Mouse (Mus musculus) Patski (cell line): ENCODE results near the gene Uap1l1. TPM values are rescaled to one million over a fixed set of nuclear protein-coding genes. Genes with fewer than 3 reads are reported as not detected.

Experiments
- ATAC-seq: fragments of 100-300 bp; one replicate; pipeline ENCODE4 v1.8.0; 2021
- CTCF ChIA-PET: fragments of 350-600 bp; sonication (Branson Sonifier 250); formaldehyde crosslinking; loops from one replicate; lab custom pipeline; 2022; ENCODE audit warnings: inconsistent platforms; lab: Charles Lee
- POLR2A ChIA-PET: fragments of 350-600 bp; sonication (Branson Sonifier 250); formaldehyde crosslinking; loops from one replicate; lab custom pipeline; 2022; ENCODE audit warnings: antibody characterized with exemption, inconsistent platforms; lab: Charles Lee
- DNase-seq: peaks from one replicate; pipeline ENCODE4 v3.0.0-alpha.2; 2011; ENCODE audit warnings: low read depth, low spot score
- H3K27me3 ChIP-seq: fragments of 371-371 bp; one replicate; pipeline ENCODE4 v1.5.1; 2021
- CTCF ChIP-seq: fragments of 100-300 bp; IDR thresholded peaks from one replicate; pipeline ENCODE4 v1.5.1; 2021
- in situ Hi-C: fragments of 300-500 bp; cut with MboI; formaldehyde crosslinking; loops from 3 replicates; pipeline ENCODE4 v1.11.1; 2018; ENCODE audit warnings: low pct_unique_long_range_greater_than_20kb, mixed read lengths
- polyA plus RNA-seq: library from polyadenylated mRNA; unstranded; gene quantifications from one replicate; pipeline ENCODE4 v1.2.3, GENCODE M21; 2021

Gene Uap1l1
- polyA plus RNA-seq, 1 experiment from 2014 or later, result 108 TPM

GRCm38 (mm10) chr2:25398065-25398464, 32.6 kb upstream of the Uap1l1 start:
- peaks cover 4% of the 10 kb centered on the region for H3K27me3 ChIP-seq
- POLR2A ChIA-PET, result no interaction called here
- CTCF ChIA-PET, result interaction anchor here (1.9 to 10.9 kb wide), 2 partner anchors 11 to 22 kb away, joined by 4 to 119 read pairs; partner anchors contain the start of gene Sapcd2
- DNase-seq, result no peak
- TF ChIP-seq CTCF, result no peak
- no peak for ATAC-seq
- in situ Hi-C loops, result no loop called here

GRCm38 (mm10) chr2:25397010-25397409, 31.5 kb upstream of the Uap1l1 start:
- POLR2A ChIA-PET, result no interaction called here
- CTCF ChIA-PET, result interaction anchor here (1.9 to 10.9 kb wide), 2 partner anchors 10 to 21 kb away, joined by 4 to 119 read pairs; partner anchors contain the start of gene Sapcd2
- TF ChIP-seq CTCF, result no peak
- H3K27me3 ChIP-seq, result peaks cover 4% of the 10 kb centered on the region
- no peak for ATAC-seq
- no peak for DNase-seq
- in situ Hi-C loops, result no loop called here

DNA sequence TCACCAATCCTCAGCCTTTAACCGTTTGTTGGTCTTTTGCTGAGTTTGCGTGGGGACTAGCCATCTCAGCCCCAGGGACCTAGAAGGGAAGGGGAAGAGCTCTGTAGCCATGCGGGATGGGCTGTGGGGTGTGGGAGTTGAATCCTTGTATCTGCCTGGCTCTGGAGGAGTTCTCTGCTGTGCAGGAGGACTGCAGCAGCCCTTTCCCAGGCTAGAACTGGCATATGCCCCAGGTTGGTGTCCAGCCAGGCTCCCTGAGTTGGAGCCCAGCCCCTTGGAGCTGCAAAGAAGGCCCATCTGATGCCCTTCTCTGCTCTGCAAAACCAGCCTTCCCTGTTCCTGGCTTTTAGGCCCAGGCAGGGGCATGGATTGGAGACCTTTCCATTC, 31.1 kb upstream of the Uap1l1 start:
- CTCF ChIA-PET, result interaction anchor here (1.9 to 10.9 kb wide), 2 partner anchors 10 to 21 kb away, joined by 4 to 119 read pairs; partner anchors contain the start of gene Sapcd2
- no peak for ATAC-seq
- in situ Hi-C loops, result no loop called here
- TF ChIP-seq CTCF, result no peak
- no peak for DNase-seq
- POLR2A ChIA-PET, result no interaction called here
- H3K27me3 ChIP-seq, result peaks cover 4% of the 10 kb centered on the region

- CTCF ChIA-PET, result interaction anchor here (1.7 to 10.9 kb wide), 3 partner anchors 9 to 20 kb away, joined by 4 to 119 read pairs (median 4); partner anchors contain the start of gene Sapcd2
- peaks cover 4% of the 10 kb centered on the region for H3K27me3 ChIP-seq
- POLR2A ChIA-PET, result no interaction called here
- no peak for TF ChIP-seq CTCF
- ATAC-seq, result no peak
- DNase-seq, result no peak
- in situ Hi-C loops, result no loop called here
Observed at GRCm38 (mm10) chr2:25395721-25396596, 30.5 kb upstream of the Uap1l1 start, which contains the start of gene Entpd2. Gene Entpd2, plus strand, starts transcription at chr2:25395874.

- DNase-seq, result no peak
- ChIA-PET CTCF (interaction anchor here (1.4 to 10.9 kb wide), 3 partner anchors 8 to 67 kb away, joined by 3 to 119 read pairs (median 4); partner anchors contain the start of gene Sapcd2), POLR2A (no interaction called here)
- in situ Hi-C loops, result no loop called here
- TF ChIP-seq CTCF, result no peak
- peak; percentile 13 for ATAC-seq
- peaks cover 4% of the 10 kb centered on the region for H3K27me3 ChIP-seq
Observed at GRCm38 (mm10) chr2:25394281-25395221, 29.1 kb upstream of the Uap1l1 start.

- no peak for ATAC-seq
- TF ChIP-seq CTCF, result no peak
- CTCF ChIA-PET, result no interaction called here
- POLR2A ChIA-PET, result no interaction called here
- in situ Hi-C loops, result no loop called here
- DNase-seq, result no peak
- H3K27me3 ChIP-seq, result peaks cover 4% of the 10 kb centered on the region
Observed at GRCm38 (mm10) chr2:25391266-25391665, 25.8 kb upstream of the Uap1l1 start.

DNA sequence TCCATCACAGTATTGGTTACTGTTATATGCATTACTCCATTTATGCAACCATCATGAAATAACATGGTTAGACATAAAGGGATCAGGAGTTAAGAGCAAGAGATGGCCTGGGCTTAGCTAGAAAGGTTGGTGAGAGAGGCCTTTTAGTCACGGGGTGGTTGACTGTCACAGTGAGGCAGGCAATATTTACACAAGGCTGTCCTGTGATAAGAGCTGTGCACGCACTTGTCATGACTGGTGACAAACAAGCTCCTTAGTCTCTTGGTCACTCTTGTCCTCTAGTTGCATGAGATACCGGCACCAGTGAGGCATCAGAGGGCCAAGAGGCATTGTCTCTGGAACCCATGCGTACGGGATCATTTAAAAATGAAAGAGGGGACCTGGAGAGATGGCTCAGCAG, 19.0 kb upstream of the Uap1l1 start:
- ChIA-PET CTCF (interaction anchor here (1.1 kb wide), 1 partner anchor 8 kb away, joined by 3 read pairs; no protein-coding TSS in a partner anchor), POLR2A (no interaction called here)
- H3K27me3 ChIP-seq, result no peaks in the 10 kb centered on the region
- ATAC-seq (no peak), DNase-seq (no peak)
- in situ Hi-C loops, result no loop called here
- no peak for TF ChIP-seq CTCF

- DNase-seq (no peak), ATAC-seq (no peak)
- in situ Hi-C loops, result no loop called here
- no peaks in the 10 kb centered on the region for H3K27me3 ChIP-seq
- ChIA-PET POLR2A (interaction anchor here (1.0 kb wide), 1 partner anchor 24 kb away, joined by 3 read pairs; no protein-coding TSS in a partner anchor), CTCF (interaction anchor here (0.8 to 8.7 kb wide), 8 partner anchors 8 to 47 kb away, joined by 3 to 119 read pairs (median 3); partner anchors contain the start of genes Entpd2 and Npdc1)
- no peak for TF ChIP-seq CTCF
Observed at GRCm38 (mm10) chr2:25376589-25376988, 11.1 kb upstream of the Uap1l1 start.

GRCm38 (mm10) chr2:25373431-25373830, 7.9 kb upstream of the Uap1l1 start:
- no peaks in the 10 kb centered on the region for H3K27me3 ChIP-seq
- in situ Hi-C loops, result no loop called here
- ChIA-PET CTCF (interaction anchor here (1.0 to 8.7 kb wide), 2 partner anchors 24 to 49 kb away, joined by 3 to 119 read pairs; partner anchors contain the start of genes Entpd2 and Npdc1), POLR2A (no interaction called here)
- no peak for DNase-seq
- TF ChIP-seq CTCF, result no peak
- no peak for ATAC-seq
